In genomic region chr14:8190556-8190955, GRCm38 (mm10) we compare ENCODE assay signal across 28 mouse cellular contexts.
"Had no signal": no experiment of that assay in that cellular context is flagged by ENCODE, and none has a peak within 500 bp of the region (broad histone marks: within the 10 kb centered on the region; RNA-seq: fewer than 3 reads in every experiment).

No protein-coding gene starts in this region.

- H3K4me3 ChIP-seq: limb, embryonic 10.5 days; limb, embryonic 12.5 days; limb, embryonic 13.5 days; limb, embryonic 15.5 days; liver, embryonic 12.5 days; liver, embryonic 13.5 days; liver, embryonic 15.5 days; lung, embryonic 15.5 days; megakaryocyte, embryonic 14.5 days; midbrain, embryonic 10.5 days; midbrain, embryonic 12.5 days; midbrain, embryonic 13.5 days; midbrain, embryonic 15.5 days; myocyte; neural tube, embryonic 12.5 days had no signal

- H3K4me1 ChIP-seq: limb, embryonic 15.5 days; liver, embryonic 12.5 days; liver, embryonic 13.5 days; liver, embryonic 15.5 days; lung, embryonic 15.5 days; megakaryocyte, embryonic 14.5 days; midbrain, embryonic 10.5 days; midbrain, embryonic 12.5 days; midbrain, embryonic 13.5 days; midbrain, embryonic 15.5 days; neural tube, embryonic 12.5 days had no signal

- H3K36me3 ChIP-seq: limb, embryonic 10.5 days; limb, embryonic 12.5 days; limb, embryonic 13.5 days; limb, embryonic 15.5 days; liver, embryonic 12.5 days; liver, embryonic 13.5 days; liver, embryonic 15.5 days; lung, embryonic 15.5 days; midbrain, embryonic 10.5 days; midbrain, embryonic 12.5 days; midbrain, embryonic 13.5 days; midbrain, embryonic 15.5 days; neural tube, embryonic 12.5 days had no signal

- H3K27ac ChIP-seq: limb, embryonic 10.5 days; limb, embryonic 12.5 days; limb, embryonic 13.5 days; limb, embryonic 15.5 days; liver, embryonic 12.5 days; liver, embryonic 13.5 days; liver, embryonic 14.5 days; liver, embryonic 15.5 days; lung, embryonic 15.5 days; macrophage; midbrain, embryonic 10.5 days; midbrain, embryonic 12.5 days; midbrain, embryonic 13.5 days; midbrain, embryonic 15.5 days; neural tube, embryonic 12.5 days had no signal

- H3K27me3 ChIP-seq: limb, embryonic 12.5 days; limb, embryonic 13.5 days; limb, embryonic 15.5 days; liver, embryonic 12.5 days; liver, embryonic 13.5 days; liver, embryonic 15.5 days; lung, embryonic 15.5 days; midbrain, embryonic 12.5 days; midbrain, embryonic 13.5 days; midbrain, embryonic 15.5 days; neural tube, embryonic 12.5 days had no signal

- DNase-seq: left cerebral cortex, postnatal 4 days; liver; liver, embryonic 13.5 days; liver, postnatal 0 days; lung, adult 18-20 months; lung, adult 2 months; lung, embryonic 14.5 days; lung, postnatal 10 days; lung, postnatal 14 days; lung, postnatal 36 days; lung, postnatal 4 days; midbrain, embryonic 14.5 days had no signal

- H3K9me3 ChIP-seq: limb, embryonic 10.5 days; limb, embryonic 12.5 days; limb, embryonic 13.5 days; limb, embryonic 15.5 days; liver, embryonic 12.5 days; liver, embryonic 13.5 days; liver, embryonic 15.5 days; lung, embryonic 15.5 days; midbrain, embryonic 10.5 days; midbrain, embryonic 12.5 days; midbrain, embryonic 13.5 days; midbrain, embryonic 15.5 days; neural tube, embryonic 12.5 days had no signal
